In the genomic region with DNA sequence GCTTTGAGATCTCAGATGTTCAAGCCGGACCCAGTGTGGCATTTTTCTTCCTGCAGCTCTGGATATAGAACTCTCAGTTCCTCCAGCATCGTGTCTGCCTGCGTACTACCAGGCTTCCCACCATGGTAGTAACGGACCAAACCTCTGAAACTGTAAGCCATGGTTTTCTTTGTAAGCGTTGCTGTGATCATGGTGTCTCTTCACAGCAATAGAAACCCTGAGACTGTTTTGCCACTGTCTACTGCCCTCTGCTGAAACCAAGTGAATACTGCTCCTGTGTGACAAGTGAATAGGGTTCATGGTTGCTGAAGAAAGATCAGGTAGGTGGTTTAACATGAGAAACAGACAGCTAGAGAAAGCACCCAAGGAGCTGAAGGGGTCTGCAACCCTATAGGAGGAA, we compare ENCODE assay signal across 8 mouse cellular contexts. TPM values are rescaled to one million over a fixed set of nuclear protein-coding genes. Genes with fewer than 3 reads are reported as not detected.
A peak's percentile ranks its signal among the peaks of the same experiment; 100 is the strongest.
DNase-seq lines count a peak whose midpoint lies in the region; ATAC-seq and TF ChIP-seq lines count a peak whose summit lies in the region.

No protein-coding gene starts in this region.

- peak; percentile 47 for DNase-seq in kidney, adult 18-20 months
- DNase-seq in G1E (ENCODE audit: low spot score): peak; percentile 29
- DNase-seq in adrenal gland, postnatal 36 days: peak; percentile 32 to 58
- peak; percentile 47 for DNase-seq in induced T-regulatory cell, adult 2 months (ENCODE audit: low read depth)
- peak; percentile 26 for DNase-seq in lung, postnatal 14 days
- DNase-seq in thymus, postnatal 4 days: peak; percentile 35

- 60% methylated on average over 5 of the region's 5 CpGs for WGBS in kidney, embryonic 14.5 days
- 68% methylated on average over 5 of the region's 5 CpGs for WGBS in forebrain, embryonic 15.5 days

- no peak overlapping the region for H3K9ac ChIP-seq in kidney, embryonic 14.5 days (ENCODE audit: low read depth, low read length)
- H3K9ac ChIP-seq in forebrain, embryonic 15.5 days (replicated peaks): no peak overlapping the region

- no peak for ATAC-seq in kidney, embryonic 14.5 days (ENCODE audit: low FRiP score, low TSS enrichment)
- ATAC-seq in G1E (ENCODE audit: extremely low read depth, insufficient number of reproducible peaks, low FRiP score, poor library complexity, severe bottlenecking): peak; percentile 70
- no peak for ATAC-seq in forebrain, embryonic 15.5 days (replicated peaks)

- H3K36me3 ChIP-seq in kidney, embryonic 14.5 days (ENCODE audit: control insufficient read depth, insufficient read depth, low read length): no peaks in the 10 kb centered on the region
- H3K36me3 ChIP-seq in G1E (replicated peaks): no peaks in the 10 kb centered on the region
- H3K36me3 ChIP-seq in forebrain, embryonic 15.5 days: no peaks in the 10 kb centered on the region

- H3K4me2 ChIP-seq in kidney, embryonic 14.5 days (replicated peaks; ENCODE audit: low read depth, low read length): no peak overlapping the region
- no peak overlapping the region for H3K4me2 ChIP-seq in forebrain, embryonic 15.5 days (replicated peaks)

- no peaks in the 10 kb centered on the region for H3K4me1 ChIP-seq in kidney, embryonic 14.5 days (ENCODE audit: control insufficient read depth, insufficient read depth, low read length)
- peaks cover 15% of the 10 kb centered on the region; the same call in 1 of the 2 replicates for H3K4me1 ChIP-seq in G1E (ENCODE audit: insufficient read depth, low read depth, low read length)
- no peaks in the 10 kb centered on the region for H3K4me1 ChIP-seq in forebrain, embryonic 15.5 days

- 0 out of 2 replicates have a peak, but pooled peaks have one; percentile 37 for TF ChIP-seq CTCF in G1E (IDR thresholded peaks at IDR 0.05; ENCODE audit: low read depth, low read length)

- H3K27me3 ChIP-seq in kidney, embryonic 14.5 days (ENCODE audit: control insufficient read depth, insufficient read depth, low read length): no peaks in the 10 kb centered on the region
- peaks cover 10% of the 10 kb centered on the region for H3K27me3 ChIP-seq in G1E (ENCODE audit: insufficient read depth, low read length)
- H3K27me3 ChIP-seq in forebrain, embryonic 15.5 days: no peaks in the 10 kb centered on the region

- no peak overlapping the region for H3K27ac ChIP-seq in kidney, embryonic 14.5 days (ENCODE audit: low read depth, low read length)
- H3K27ac ChIP-seq in forebrain, embryonic 15.5 days (replicated peaks): no peak overlapping the region

- no peak overlapping the region for H3K4me3 ChIP-seq in kidney, embryonic 14.5 days (ENCODE audit: low read length)
- no peak overlapping the region for H3K4me3 ChIP-seq in G1E (ENCODE audit: low read depth, low read length)
- H3K4me3 ChIP-seq in forebrain, embryonic 15.5 days: no peak overlapping the region

- H3K9me3 ChIP-seq in kidney, embryonic 14.5 days (ENCODE audit: control insufficient read depth, low read length): no peaks in the 10 kb centered on the region
- H3K9me3 ChIP-seq in G1E (replicated peaks): no peaks in the 10 kb centered on the region
- H3K9me3 ChIP-seq in forebrain, embryonic 15.5 days: no peaks in the 10 kb centered on the region

RNA-seq across cellular contexts. Expression of a gene that starts 16.2 kb away (rescaled TPM):
- 1.3 and 1.4 TPM in 2 replicates for polyA plus RNA-seq in kidney, embryonic 14.5 days (2014; fragmentation: Nextera tagmentation; extraction: Ambion mirVana)
- total RNA-seq in G1E (2014; fragmentation: Nextera tagmentation): 5.5 and 5.8 TPM in 2 replicates
- total RNA-seq in G1E (2017): 20.5 and 22.1 TPM in 2 replicates
- 0.24 and 0.46 TPM in 2 replicates for polyA plus RNA-seq in G1E (2012)
- total RNA-seq in adrenal gland, postnatal 36 days (2021): 1 to 10 TPM; 3.3 to 8.5 TPM
- 1.0 and 1.1 TPM in 2 replicates for polyA plus RNA-seq in forebrain, embryonic 15.5 days (2015; fragmentation: Nextera tagmentation; extraction: Ambion mirVana)

RNA-seq across cellular contexts. Expression of a gene that starts 26.2 kb away (rescaled TPM):
- 0.97 and 1.0 TPM in 2 replicates for polyA plus RNA-seq in kidney, embryonic 14.5 days (2014; fragmentation: Nextera tagmentation; extraction: Ambion mirVana)
- not detected in 2 replicates for total RNA-seq in G1E (2014; fragmentation: Nextera tagmentation)
- 0.12 and 0.22 TPM in 2 replicates for total RNA-seq in G1E (2017)
- 0.03 TPM in 1 of 2 replicates, not detected in the other for polyA plus RNA-seq in G1E (2012)
- total RNA-seq in adrenal gland, postnatal 36 days (2021): 1 to 10 TPM; 2.6 to 7.6 TPM
- polyA plus RNA-seq in forebrain, embryonic 15.5 days (2015; fragmentation: Nextera tagmentation; extraction: Ambion mirVana): 0.34 and 0.36 TPM in 2 replicates
